Mouse (Mus musculus) adipocyte (in vitro differentiated cells): ENCODE measurements around the gene Gng7.
"Not testable (repeated sequence)": the region's sequence is repeated elsewhere in the genome, so short reads cannot be mapped to it uniquely, and the experiment has no call there.

Experiments
- DNase-seq: peaks from one replicate; pipeline ENCODE4 v3.0.0-alpha.2; 2016; ENCODE audit warnings: low spot score

The Gng7 gene

DNA sequence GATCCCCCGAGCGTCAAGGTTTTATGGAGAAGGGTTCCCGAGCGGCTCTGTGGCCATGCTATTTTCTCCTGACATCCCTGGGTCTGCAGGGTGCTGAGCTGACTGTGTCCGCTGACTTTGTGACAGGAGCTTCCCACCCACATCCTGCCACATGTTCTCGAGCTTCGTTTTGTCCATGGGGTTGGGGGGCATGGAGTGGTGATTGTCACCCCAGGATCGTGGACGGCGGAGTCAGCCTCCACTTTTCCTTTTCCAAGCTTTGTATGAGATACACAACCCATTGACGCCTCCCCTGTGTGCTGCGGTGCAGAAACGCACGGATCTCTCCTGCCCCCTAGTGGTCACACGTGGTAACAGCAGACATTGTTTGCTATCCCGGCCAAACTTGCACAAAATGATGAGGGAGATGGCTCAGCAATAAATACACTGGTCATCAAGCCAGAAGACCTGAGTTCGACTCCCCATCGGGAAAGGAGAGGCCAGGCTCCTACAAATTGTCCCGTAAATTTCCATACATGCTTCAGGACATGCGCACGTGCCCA lies 19.6 kb downstream of the Gng7 start:
- peak; percentile 77 for DNase-seq

- no peak for DNase-seq
Observed at GRCm38 (mm10) chr10:80994621-80995020, 20.1 kb downstream of the Gng7 start.

GRCm38 (mm10) chr10:80993276-80993675 lies 21.5 kb downstream of the Gng7 start:
- DNase-seq, result no peak

GRCm38 (mm10) chr10:80991945-80992344 lies 22.8 kb downstream of the Gng7 start:
- DNase-seq, result no peak

- peak; percentile 20 for DNase-seq
Observed at GRCm38 (mm10) chr10:80991007-80991406, 23.7 kb downstream of the Gng7 start.

DNA sequence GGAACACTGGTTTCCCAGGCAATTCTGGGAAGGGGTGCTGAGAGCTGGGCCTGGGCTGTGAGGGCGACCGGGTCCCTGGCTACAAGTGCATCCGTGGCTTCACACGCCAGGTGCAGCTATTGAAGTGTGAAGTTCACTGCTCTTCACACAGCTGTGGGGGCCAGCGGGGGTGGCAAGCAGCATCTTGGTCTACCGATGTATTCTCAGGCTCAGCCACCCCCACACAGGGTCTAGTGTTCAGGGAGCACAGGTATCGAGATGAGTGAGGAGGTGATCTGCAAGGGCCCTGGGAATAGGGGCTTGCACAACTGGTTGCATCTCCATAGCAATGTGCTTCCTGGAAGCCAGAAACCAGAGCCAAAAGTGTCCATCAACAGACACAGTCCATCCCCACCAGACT lies 24.3 kb downstream of the Gng7 start:
- DNase-seq, result no peak

DNA sequence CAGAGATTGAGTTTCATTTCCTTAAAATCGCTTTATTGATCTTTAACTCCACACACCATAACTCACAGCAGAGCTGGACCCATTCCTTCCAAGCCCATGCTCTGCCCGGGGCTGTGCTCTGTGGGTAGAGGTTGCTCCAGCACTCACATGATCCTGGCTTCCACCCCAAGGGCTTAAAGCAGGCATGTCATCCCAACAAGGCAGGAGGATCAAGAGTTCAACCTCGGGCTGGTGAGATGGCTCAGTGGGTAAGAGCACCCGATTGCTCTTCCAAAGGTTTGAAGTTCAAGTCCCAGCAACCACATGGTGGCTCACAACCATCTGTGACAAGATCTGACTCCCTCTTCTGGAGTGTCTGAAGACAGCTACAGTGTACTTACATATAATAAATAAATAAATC lies 24.9 kb downstream of the Gng7 start:
- DNase-seq, result not testable (repeated sequence)

- no peak for DNase-seq
Observed at GRCm38 (mm10) chr10:80989446-80989845, 25.3 kb downstream of the Gng7 start.

GRCm38 (mm10) chr10:80987709-80988441 lies 26.9 kb downstream of the Gng7 start:
- DNase-seq, result peak; percentile 77

DNA sequence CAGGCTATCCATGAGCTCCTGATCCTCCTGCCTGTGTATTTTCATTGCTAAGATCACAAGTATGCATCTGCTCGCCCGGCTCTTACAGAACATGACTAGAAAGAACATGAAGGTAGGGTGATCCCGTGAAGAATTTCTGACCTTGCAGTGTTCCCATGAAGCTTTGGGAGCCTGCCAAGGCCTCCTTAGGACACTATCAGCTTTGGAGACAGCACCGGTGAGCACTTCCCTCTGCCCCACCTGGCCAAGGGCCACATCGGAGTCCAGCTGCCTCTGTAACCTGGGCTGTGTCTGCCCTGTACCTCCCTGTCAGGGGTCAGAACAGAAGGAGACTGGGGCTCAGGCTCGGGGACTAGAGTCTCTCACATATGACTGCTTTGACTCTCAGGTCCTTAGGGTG lies 28.0 kb downstream of the Gng7 start:
- DNase-seq, result no peak

DNA sequence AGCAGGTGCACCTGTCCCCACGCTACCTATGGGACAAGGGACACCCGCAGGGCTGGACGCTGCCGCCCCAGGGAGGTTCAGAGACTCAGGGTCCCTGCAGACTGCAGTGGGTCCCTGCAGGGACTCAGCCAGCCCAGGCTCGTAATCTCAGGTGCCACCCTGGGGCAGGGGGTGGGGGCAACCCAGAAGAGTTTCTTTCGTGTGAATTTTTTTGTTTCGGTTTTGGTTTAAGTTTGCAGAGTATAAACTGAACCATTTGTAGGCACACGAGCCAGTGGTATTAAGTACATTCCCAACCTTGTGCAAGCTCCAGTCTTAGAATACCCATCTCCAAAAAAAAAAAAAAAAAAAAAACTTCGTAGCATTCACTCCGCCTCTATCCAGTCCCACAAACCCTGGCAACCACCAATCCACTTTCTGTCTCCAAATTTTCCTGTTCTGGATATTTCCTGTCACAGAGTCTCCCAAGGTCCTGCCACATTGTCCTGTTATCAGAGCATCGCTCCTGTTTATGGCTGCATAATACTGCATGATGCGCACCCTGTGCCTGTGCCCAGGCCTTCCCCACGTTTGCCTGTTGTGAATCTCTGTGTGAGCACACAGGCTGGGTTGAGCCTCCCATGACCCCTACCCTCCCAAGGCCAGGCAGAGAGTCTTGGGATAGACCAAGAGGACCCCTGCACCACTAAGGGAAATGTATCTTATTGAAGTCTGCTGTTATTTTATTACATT lies 28.6 kb downstream of the Gng7 start:
- DNase-seq, result no peak

- no peak for DNase-seq
Observed at GRCm38 (mm10) chr10:80985241-80985969, 29.3 kb downstream of the Gng7 start.

DNA sequence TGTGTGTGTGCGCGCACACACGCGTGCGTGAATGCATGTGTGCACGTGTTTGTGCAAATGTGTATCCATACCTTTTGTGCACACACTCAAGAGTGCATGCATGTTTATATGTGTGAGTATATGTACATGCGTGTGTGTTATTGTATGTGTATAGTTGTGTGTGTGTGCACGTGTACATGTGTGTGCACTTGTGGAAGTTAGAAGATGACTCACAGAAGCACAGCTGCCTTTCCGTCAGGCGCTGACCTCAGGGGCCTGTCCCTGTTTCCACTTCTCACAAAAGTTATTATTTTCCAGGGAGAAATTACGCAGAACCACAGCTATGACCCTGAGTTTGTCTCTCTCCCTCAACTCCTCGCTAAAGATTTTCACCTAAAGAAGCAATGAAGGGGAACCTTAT lies 30.5 kb downstream of the Gng7 start:
- DNase-seq, result no peak

DNA sequence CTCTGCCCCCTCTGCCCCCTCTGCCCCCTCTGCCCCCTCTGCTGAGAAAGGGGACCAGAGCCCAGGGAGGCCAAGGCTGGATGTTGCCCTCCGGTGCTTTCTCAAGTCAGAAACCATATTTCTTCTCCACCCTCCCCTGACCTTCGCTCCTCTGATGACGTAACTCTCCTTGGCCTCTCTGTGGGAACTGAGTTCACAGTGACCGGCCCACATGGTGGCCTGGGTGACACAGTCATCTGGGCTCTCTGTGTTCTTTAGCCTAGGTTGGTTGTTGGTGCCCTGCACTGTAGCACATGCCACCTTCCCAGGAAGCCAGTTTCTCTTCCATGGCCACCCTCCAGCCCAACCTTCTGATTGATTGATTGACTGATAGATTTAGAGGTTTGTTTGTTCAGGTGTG lies 32.4 kb downstream of the Gng7 start:
- DNase-seq, result peak; percentile 37

- DNase-seq, result no peak
Observed at GRCm38 (mm10) chr10:80981564-80982112, 33.1 kb downstream of the Gng7 start.

GRCm38 (mm10) chr10:80975478-80975877 lies 39.3 kb downstream of the Gng7 start:
- DNase-seq, result no peak

- DNase-seq, result no peak
Observed at GRCm38 (mm10) chr10:80973722-80974121, 41.0 kb downstream of the Gng7 start.

DNA sequence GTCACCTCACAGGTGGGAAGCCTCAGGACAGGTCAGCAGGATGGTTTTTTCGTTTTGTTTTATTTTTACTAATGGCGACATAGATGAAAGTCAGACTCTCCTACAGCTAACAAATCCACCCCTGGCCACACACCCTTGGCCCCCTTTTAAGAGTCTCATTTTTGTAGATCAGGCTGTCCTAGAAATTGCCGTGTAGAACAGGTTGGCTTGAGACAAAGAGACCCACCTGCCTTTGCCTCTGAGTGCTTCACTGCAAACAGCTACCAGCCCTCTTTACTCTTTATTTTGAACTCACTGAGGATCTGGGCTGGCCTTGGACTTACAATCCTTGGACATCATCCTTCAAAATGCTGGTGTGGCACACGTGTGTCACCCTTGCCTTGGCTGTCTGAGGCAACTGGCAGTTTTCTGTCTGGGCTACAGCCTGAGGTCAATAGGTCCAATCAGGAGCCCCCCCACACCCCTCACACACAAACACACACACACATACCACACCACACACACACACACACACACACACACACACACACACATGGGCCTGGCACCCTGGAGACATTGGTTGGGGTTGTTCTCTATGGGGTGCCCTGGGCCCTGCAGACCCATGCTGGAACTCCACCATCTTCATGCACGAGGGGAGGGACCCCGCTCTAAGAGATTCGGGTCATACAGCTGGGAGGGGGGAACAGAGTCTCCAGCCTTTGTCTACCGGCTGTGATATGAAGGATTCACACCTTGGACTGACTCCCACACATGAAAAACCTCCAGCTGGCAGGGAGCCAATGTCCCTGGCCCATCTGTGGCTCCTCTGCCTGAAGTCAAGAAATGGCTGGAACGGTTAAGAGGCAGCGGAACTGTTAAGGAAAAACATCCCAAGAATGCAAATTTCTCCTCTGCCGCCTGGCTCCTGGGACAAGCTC lies 42.4 kb downstream of the Gng7 start:
- no peak for DNase-seq

GRCm38 (mm10) chr10:80971533-80971932 lies 43.2 kb downstream of the Gng7 start:
- DNase-seq, result no peak

DNA sequence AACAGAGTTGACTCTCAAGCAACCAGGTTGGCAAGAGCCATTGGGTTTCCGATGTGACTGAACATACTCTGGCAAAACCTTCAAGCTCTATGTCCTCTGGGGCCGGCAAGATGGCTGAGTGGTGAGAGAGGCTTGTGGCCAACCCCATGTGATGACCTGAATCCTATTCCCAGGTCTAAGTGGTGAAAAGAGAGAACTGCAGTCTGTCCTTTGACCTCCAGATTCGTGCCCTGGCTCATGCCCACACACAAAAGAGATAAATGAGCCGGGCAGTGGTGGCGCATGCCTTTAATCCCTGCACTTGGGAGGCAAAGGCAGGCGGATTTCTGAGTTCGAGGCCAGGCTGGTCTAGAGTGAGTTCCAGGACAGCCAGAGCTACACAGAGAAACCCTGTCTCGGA lies 44.6 kb downstream of the Gng7 start:
- no peak for DNase-seq

DNA sequence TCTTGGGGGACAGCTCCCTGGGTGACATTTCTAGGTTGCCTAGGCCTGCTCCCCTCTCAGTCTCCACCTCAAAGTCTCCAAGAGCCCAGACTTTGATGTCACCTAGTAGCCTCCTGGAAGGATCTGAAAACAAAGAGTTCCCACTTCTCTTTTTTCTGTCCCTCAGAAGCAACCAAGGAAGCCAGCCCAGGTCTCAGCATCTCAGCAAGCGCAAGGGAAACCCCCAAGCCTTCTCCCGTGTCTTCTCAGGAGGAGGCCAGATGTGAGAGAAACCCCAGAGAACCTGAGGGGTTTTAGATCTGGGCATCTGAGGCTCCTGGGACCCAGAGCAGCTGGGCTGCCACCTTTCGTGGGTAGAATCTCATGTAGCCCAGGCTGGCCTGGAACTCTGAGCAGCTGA lies 45.4 kb downstream of the Gng7 start:
- no peak for DNase-seq
